Mouse (Mus musculus): Measurements from ENCODE around the gene Klhl5. TPM values are rescaled to one million over a fixed set of nuclear protein-coding genes. Genes with fewer than 3 reads are reported as not detected.

The Klhl5 gene
- polyA plus RNA-seq, 1 experiment from 2014 or later = 27.5 TPM

GRCm38 (mm10) chr5:65181794-65182169, 74.4 kb downstream of the Klhl5 start:
- ATAC-seq (replicated peaks; ENCODE audit: low FRiP score, low read depth) (no peak), DNase-seq (ENCODE audit: low spot score) (no peak)
- Histone ChIP-seq H3K27ac (no peak overlapping the region), H3K9me3 (replicated peaks; ENCODE audit: low read length) (no peaks in the 10 kb centered on the region), H3K9ac (ENCODE audit: low read depth, low read length) (no peak overlapping the region), H3K4me3 (replicated peaks; ENCODE audit: low read depth, low read length) (no peak overlapping the region), H3K4me1 (replicated peaks; ENCODE audit: insufficient read depth, low read length) (0 out of 2 replicates have a peak, but pooled peaks cover 5% of the 10 kb centered on the region), H3K4me2 (ENCODE audit: low read length) (no peak overlapping the region), H3K27me3 (ENCODE audit: insufficient read depth, low read length) (no peaks in the 10 kb centered on the region), H3K36me3 (ENCODE audit: insufficient read depth, low read length) (no peaks in the 10 kb centered on the region)
- TF ChIP-seq CTCF (IDR thresholded peaks at IDR 0.05; ENCODE audit: low read depth) = no peak
- WGBS = 87% methylated on average over 4 of the region's 4 CpGs

GRCm38 (mm10) chr5:65182268-65182667, 74.9 kb downstream of the Klhl5 start:
- H3K4me1 ChIP-seq (replicated peaks; ENCODE audit: insufficient read depth, low read length) = 0 out of 2 replicates have a peak, but pooled peaks cover 3% of the 10 kb centered on the region
- H3K9me3 ChIP-seq (replicated peaks; ENCODE audit: low read length) = no peaks in the 10 kb centered on the region
- H3K4me3 ChIP-seq (replicated peaks; ENCODE audit: low read depth, low read length) = no peak overlapping the region
- ATAC-seq (replicated peaks; ENCODE audit: low FRiP score, low read depth) (no peak), DNase-seq (ENCODE audit: low spot score) (no peak)
- no peaks in the 10 kb centered on the region for H3K36me3 ChIP-seq (ENCODE audit: insufficient read depth, low read length)
- 82% methylated on average over 1 of the region's 1 CpGs for WGBS
- no peaks in the 10 kb centered on the region for H3K27me3 ChIP-seq (ENCODE audit: insufficient read depth, low read length)
- H3K27ac ChIP-seq = no peak overlapping the region
- no peak overlapping the region for H3K4me2 ChIP-seq (ENCODE audit: low read length)
- H3K9ac ChIP-seq (ENCODE audit: low read depth, low read length) = no peak overlapping the region
- TF ChIP-seq CTCF (IDR thresholded peaks at IDR 0.05; ENCODE audit: low read depth) = no peak

- no peaks in the 10 kb centered on the region for H3K27me3 ChIP-seq (ENCODE audit: insufficient read depth, low read length)
- no peak overlapping the region for H3K27ac ChIP-seq
- WGBS = 86% methylated on average over 5 of the region's 5 CpGs
- no peak overlapping the region for H3K4me3 ChIP-seq (replicated peaks; ENCODE audit: low read depth, low read length)
- no peaks in the 10 kb centered on the region for H3K36me3 ChIP-seq (ENCODE audit: insufficient read depth, low read length)
- no peak for TF ChIP-seq CTCF (IDR thresholded peaks at IDR 0.05; ENCODE audit: low read depth)
- no peak overlapping the region for H3K9ac ChIP-seq (ENCODE audit: low read depth, low read length)
- no peak for DNase-seq (ENCODE audit: low spot score)
- ATAC-seq (replicated peaks; ENCODE audit: low FRiP score, low read depth) = no peak
- H3K4me2 ChIP-seq (ENCODE audit: low read length) = no peak overlapping the region
- H3K9me3 ChIP-seq (replicated peaks; ENCODE audit: low read length) = no peaks in the 10 kb centered on the region
- no peaks in the 10 kb centered on the region for H3K4me1 ChIP-seq (replicated peaks; ENCODE audit: insufficient read depth, low read length)
These were observed 84.3 kb downstream of the Klhl5 start for GRCm38 (mm10) chr5:65191601-65192000.

GRCm38 (mm10) chr5:65194441-65194840, 87.1 kb downstream of the Klhl5 start:
- no peak for TF ChIP-seq CTCF (IDR thresholded peaks at IDR 0.05; ENCODE audit: low read depth)
- H3K27ac ChIP-seq = no peak overlapping the region

GRCm38 (mm10) chr5:65199346-65200128, 92.2 kb downstream of the Klhl5 start, which contains the start of gene Wdr19:
TSS of gene Wdr19 (plus strand) at chr5:65199696.
- Histone ChIP-seq H3K36me3 (ENCODE audit: insufficient read depth, low read length) (0 out of 2 replicates have a peak, but pooled peaks cover 5% of the 10 kb centered on the region), H3K27me3 (ENCODE audit: insufficient read depth, low read length) (no peaks in the 10 kb centered on the region), H3K27ac (peak within 1 kb of the TSS; percentile 85), H3K4me3 (replicated peaks; ENCODE audit: low read depth, low read length) (peak within 1 kb of the TSS; percentile 55), H3K4me1 (replicated peaks; ENCODE audit: insufficient read depth, low read length) (0 out of 2 replicates have a peak, but pooled peaks cover 2% of the 10 kb centered on the region), H3K4me2 (ENCODE audit: low read length) (peak within 1 kb of the TSS; percentile 73), H3K9ac (ENCODE audit: low read depth, low read length) (peak within 1 kb of the TSS; percentile 68), H3K9me3 (replicated peaks; ENCODE audit: low read length) (no peaks in the 10 kb centered on the region)
- peak; percentile 100 for ATAC-seq (replicated peaks; ENCODE audit: low FRiP score, low read depth)
- peak; percentile 100 for DNase-seq (ENCODE audit: low spot score)
- WGBS = under 1% methylated on average over 37 of the region's 37 CpGs
- TF ChIP-seq CTCF (IDR thresholded peaks at IDR 0.05; ENCODE audit: low read depth) = no peak

More at GRCm38 (mm10) chr5:65194441-65194840, 87.1 kb downstream of the Klhl5 start:
- ATAC-seq (replicated peaks; ENCODE audit: low FRiP score, low read depth) = no peak
- H3K27me3 ChIP-seq (ENCODE audit: insufficient read depth, low read length) = no peaks in the 10 kb centered on the region
- no peak overlapping the region for H3K4me3 ChIP-seq (replicated peaks; ENCODE audit: low read depth, low read length)
- no peak overlapping the region for H3K9ac ChIP-seq (ENCODE audit: low read depth, low read length)
- 86% methylated on average over 9 of the region's 9 CpGs for WGBS
- no peaks in the 10 kb centered on the region for H3K9me3 ChIP-seq (replicated peaks; ENCODE audit: low read length)
- H3K36me3 ChIP-seq (ENCODE audit: insufficient read depth, low read length) = no peaks in the 10 kb centered on the region
- no peak for DNase-seq (ENCODE audit: low spot score)
- H3K4me2 ChIP-seq (ENCODE audit: low read length) = no peak overlapping the region
- no peaks in the 10 kb centered on the region for H3K4me1 ChIP-seq (replicated peaks; ENCODE audit: insufficient read depth, low read length)

- Histone ChIP-seq H3K36me3 (ENCODE audit: insufficient read depth, low read length) (peaks cover 13% of the 10 kb centered on the region; the same call in 1 of the 2 replicates), H3K27ac (no peak overlapping the region), H3K4me1 (replicated peaks; ENCODE audit: insufficient read depth, low read length) (0 out of 2 replicates have a peak, but pooled peaks cover 2% of the 10 kb centered on the region), H3K9me3 (replicated peaks; ENCODE audit: low read length) (no peaks in the 10 kb centered on the region), H3K4me3 (replicated peaks; ENCODE audit: low read depth, low read length) (no peak overlapping the region), H3K9ac (ENCODE audit: low read depth, low read length) (no peak overlapping the region), H3K4me2 (ENCODE audit: low read length) (no peak overlapping the region), H3K27me3 (ENCODE audit: insufficient read depth, low read length) (no peaks in the 10 kb centered on the region)
- whole genome bisulfite sequencing = 81% methylated on average over 2 of the region's 2 CpGs
- no peak for DNase-seq (ENCODE audit: low spot score)
- no peak for ATAC-seq (replicated peaks; ENCODE audit: low FRiP score, low read depth)
- TF ChIP-seq CTCF (IDR thresholded peaks at IDR 0.05; ENCODE audit: low read depth) = no peak
These were observed 97.4 kb downstream of the Klhl5 start for GRCm38 (mm10) chr5:65204726-65205125.
